Mouse (Mus musculus): ENCODE data around the gene Med20. TPM values are rescaled to one million over a fixed set of nuclear protein-coding genes. Genes with fewer than 3 reads are reported as not detected.
A peak's percentile ranks its signal among the peaks of the same experiment; 100 is the strongest.
"Not testable (repeated sequence)": the region's sequence is repeated elsewhere in the genome, so short reads cannot be mapped to it uniquely, and the experiment has no call there.

Gene Med20
- total RNA-seq, 2 experiments from 2014 or later, result 27.2 to 32.7 TPM

DNA sequence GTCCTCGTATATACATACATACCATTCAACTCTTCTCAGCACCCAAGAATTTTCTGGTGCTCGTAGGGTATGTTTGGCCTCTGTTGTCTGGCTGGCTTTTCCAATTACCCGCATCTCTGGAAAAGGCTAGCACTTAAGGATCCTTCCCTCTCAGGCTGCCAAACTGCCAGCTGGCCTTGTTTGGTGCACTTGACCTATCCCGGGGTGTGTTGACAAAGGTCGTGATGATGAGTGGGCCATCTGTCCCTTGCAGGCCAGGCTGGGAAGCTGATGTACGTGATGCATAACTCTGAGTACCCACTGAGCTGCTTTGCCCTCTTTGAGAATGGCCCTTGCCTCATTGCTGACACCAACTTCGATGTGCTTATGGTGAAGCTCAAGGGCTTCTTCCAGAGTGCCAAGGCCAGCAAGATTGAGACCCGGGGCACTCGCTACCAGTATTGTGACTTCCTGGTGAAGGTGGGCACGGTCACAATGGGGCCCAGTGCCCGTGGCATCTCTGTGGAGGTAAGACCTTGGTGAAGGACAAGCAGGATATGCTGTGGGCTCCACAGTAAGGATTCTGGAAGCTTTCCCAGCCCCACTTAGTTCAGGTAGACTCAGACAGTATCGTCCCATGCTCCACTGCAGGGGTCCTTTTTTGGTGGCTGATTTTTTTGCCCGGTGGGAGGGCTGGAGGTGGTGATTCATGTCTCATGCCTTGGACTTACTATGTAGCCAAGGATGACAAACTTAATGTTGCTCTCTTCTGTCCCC, 7.4 kb downstream of the Med20 start:
- intact Hi-C loops (cut with DNase I), result no loop called here
- DNase-seq (ENCODE audit: low spot score in 2 of 2), result no peak

DNA sequence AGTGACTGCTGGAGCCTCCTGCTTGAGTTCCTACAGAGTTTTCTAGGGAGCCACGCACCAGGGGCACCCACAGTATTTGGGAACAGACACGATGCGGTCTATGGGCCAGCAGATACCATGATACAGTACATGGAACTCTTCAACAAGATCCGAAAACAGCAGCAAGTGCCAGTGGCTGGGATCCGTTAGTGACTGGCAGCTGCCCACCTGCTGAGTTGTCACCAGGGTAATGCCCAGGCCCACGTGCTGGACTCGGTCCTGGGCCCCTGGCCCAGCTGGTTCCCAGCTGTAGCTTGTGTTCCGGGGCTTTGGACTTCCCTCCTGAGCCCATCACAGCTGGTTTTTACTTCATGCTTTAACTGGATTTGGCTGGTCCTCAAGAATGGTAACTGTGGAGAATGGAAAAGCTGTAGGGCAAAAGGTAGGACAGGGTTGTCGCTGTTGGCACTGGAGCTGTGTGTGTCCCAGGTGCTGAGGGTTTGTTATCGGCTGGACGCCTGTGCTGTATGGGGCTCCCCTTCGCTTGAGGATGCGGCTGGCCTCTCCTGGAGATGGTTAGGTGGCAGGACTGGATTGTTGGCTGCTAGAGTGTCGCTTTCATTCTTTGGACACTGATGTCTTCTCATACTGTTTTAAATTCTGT, 11.7 kb downstream of the Med20 start:
- intact Hi-C loops (cut with DNase I), result no loop called here

DNA sequence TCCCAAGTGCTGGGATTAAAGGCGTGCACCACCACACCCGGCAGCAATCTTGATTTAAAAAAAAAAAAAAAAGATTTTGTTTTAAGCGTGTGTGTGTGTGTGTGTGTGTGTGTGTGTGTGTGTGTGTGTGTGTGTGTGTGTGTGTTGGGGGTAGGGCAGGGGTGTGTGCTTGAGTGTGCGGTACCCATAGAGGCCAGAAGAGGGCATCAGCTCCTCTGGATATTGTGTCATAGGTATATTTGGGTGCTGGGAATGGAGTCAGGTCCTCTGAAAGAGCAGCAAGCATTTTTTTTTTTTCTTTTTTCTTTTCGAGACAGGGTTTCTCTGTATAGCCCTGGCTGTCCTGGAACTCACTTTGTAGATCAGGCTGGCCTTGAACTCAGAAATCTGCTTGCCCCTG, 13.2 kb downstream of the Med20 start:
- DNase-seq (ENCODE audit: low spot score in 2 of 2); intact Hi-C loops (cut with DNase I): not testable (repeated sequence)

More for the DNA sequence above, 11.7 kb downstream of the Med20 start:
- no peak for DNase-seq (ENCODE audit: low spot score in 2 of 2)

DNA sequence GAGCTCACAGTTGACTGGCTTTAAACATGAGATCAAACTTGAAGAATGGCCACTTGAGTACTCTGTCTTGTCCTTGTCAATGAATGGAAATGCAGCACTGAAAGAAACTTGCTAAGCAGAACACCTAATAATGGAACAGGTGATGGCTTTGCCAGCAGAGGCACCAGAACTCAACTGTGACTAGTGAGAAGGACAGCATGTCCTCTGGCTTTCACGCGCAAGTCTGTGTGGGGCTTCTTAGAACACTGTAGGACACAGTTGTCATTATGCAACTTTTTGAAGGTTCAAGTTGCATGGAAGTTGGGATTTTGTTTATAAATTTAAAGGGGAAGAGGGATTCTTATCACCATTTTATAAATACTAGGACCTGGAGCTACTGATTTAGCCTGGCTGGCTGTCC, 13.7 kb downstream of the Med20 start:
- intact Hi-C loops (cut with DNase I), result no loop called here
- no peak for DNase-seq (ENCODE audit: low spot score in 2 of 2)

DNA sequence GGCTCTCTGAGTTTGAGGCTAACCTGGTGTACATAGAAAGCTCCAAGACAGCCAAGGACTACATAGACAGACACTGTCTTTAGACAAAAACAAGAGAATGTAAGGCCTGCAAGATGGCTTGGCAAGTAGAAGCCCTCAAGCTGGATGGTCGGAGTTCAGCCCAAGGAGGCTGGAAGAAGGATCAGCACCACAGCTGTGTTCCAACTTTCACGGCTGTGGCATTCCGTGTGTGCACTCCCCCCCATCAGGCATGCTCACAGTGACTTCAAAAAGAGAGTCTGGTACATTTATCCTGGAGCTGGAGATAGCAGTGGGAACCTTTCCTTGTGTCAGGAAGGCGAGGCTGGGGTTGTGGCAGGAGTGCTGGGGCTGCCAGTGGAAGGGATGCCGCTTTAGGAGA, 14.6 kb downstream of the Med20 start:
- no peak for DNase-seq (ENCODE audit: low spot score in 2 of 2)
- intact Hi-C loops (cut with DNase I), result no loop called here

DNA sequence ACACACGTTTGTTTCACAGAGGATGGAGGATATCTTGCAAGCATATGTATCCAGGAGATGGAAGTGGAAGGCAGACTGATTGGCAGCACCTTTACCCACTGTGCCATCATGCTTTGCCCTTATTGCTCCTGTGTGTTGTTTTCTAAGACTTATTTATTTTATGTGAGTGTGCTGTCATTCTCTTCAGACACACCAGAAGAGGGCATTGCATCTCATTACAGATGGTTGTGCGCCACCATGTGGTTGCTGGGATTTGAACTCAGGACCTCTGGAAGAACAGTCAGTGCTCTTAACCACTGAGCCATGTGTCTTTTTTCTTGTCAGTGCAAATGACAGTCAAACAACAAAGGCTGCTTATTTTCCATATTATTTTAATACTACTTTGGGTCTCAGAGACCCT, 16.4 kb downstream of the Med20 start:
- DNase-seq (ENCODE audit: low spot score in 2 of 2), result no peak
- intact Hi-C loops (cut with DNase I), result no loop called here

DNA sequence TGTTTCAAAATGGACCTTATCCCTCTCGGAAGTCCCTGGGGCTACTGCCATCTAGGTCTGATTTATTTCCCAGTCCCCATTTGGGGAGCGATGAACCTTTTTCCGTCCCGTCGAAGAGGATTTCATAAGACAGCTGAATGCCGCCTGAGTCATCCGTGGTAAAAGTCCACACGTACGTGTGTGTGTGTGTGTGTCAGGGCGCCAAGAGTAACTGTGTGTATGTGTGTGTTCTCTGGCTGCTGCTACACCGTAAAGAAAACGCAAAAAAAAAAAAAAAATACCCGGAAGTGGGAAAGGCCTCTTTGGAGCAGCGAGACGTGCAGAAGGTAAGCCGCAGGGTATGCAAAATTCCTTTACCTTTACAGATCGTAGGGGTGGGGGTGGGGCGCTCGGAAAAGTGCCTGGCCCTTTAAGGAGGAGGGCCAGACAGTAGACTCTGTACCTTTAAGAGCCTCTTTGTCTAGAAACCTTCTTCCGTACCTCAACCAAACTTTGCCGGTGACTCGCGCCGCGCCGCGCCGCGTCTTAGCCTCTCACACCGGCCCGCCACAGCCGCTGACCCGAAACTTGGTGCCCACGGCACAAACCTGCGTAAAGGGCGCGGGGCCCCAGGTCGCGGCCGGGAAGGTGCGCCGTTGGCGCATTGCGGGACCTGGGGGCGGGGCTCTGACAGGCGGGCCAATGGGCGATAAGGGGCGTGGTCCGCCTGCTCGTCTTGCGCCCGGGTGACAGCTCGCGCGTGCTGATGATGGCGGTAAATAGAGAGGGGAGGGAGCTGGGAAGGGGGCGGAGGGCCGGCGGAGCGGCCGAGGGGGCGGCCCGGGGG, 17.7 kb downstream of the Med20 start:
- intact Hi-C loops (cut with DNase I), result loop anchor here (1.0 kb wide), 1 partner anchor 59 kb away; the partner anchor contains the start of gene Tomm6
- peak; percentile 95 to 96 for DNase-seq (ENCODE audit: low spot score in 2 of 2)

DNA sequence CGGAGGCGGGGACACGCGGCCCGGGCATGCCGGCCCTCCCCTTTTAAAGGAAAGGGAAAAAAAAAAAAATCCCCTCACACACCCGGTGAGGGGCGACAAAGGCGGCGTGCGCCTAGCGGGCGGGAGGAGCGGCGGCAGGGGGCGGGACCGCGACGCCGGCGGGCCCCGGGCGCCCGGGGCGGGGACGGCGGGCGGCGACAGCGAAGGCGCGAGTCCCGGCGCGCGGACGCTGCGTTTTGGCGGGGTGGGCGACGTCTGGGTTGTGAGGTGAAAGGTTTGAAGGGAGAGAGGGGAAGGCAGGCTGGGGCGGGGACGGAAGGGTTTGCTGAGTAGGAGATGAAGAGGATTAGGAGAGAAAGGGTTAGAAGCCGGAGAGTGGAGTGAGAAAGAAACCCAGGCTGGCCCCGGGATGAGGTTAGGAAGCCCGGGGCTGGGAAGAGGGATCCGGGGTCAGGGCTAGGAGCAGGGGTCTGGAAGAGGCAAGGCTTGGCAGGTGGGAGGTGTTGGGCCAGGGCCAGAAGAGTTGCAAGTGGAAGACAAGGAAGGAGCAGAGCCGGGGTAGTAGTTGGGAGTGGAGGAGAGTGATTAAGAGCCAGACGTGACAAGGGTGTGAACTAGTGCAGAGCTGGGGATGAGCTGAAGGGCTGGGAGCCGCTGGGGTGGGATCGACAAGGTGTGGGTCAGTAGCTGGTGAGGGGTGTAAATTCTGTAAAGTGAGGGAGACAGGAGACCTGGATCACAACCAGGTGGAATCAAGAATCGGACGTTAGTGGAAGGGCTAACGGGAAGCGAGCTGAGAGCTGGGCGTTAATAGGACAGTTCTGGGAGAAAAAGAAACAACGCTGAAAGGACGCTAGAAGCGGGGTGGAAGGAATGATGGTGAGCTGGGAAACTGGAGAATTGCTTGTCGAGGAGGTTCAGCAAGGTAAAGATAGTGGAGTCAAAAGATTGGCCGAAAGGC, 18.6 kb downstream of the Med20 start:
- intact Hi-C loops (cut with DNase I), result loop anchor here (1.0 kb wide), 1 partner anchor 58 kb away; the partner anchor contains the start of gene Tomm6
- peak in 1 of 2 experiments; percentile 36 for DNase-seq (ENCODE audit: low spot score in 2 of 2)

DNA sequence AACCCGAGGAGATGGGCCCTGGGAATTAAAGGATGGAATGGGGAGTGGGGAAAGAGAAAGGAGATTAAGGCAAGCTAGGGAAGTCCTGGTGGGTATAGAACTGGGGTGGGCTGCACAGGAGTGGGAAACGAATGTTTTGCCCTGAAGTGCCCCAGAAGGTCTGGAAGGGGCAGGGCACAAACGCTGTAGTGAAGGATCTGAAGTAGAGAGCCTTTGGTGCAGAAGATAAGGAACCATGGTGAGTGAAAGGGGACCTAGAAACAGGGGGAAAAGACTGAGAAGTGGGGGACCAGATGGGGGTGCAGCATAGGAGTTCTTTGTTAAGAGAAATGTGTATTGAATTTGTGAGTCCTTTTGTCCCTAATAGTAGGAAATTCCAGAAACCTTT, 19.3 kb downstream of the Med20 start, which contains the start of gene Usp49:
Usp49 (plus strand) TSS at position 13 of the 388 bp plus-strand sequence.
- DNase-seq (ENCODE audit: low spot score in 2 of 2), result no peak
- intact Hi-C loops (cut with DNase I), result no loop called here

DNA sequence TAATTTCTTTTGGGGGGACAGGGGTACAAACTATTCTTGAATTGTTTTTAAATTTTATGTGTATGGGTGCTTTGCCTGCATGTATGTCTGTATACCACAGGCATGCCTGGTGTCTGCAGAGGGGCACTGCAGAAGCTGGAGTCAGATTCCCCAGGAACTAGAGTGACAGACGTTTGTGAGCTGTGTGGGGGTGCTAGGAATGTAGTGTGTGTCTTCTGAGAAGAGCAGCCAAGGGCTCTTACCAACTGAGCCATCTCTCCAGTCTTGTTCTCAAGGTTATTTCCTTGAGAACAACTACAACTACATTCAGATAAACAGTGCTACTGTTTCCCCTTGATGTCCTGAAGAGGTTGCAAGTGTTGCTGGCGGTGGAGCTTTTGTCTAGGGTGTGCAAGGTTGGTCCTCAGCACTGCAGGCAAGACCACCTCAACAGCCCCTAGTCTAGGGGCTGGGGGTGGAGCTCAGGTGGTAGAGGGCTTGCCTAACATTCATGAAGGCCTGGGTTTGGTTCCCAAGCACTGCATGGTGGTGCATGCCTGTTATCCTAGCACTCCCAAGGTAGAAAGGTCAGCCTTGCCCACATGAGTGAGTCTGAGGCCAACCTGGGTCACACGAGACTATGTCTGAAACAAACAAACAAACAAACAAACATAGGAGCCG, 20.9 kb downstream of the Med20 start:
- DNase-seq (ENCODE audit: low spot score in 2 of 2), result no peak
- intact Hi-C loops (cut with DNase I), result no loop called here

DNA sequence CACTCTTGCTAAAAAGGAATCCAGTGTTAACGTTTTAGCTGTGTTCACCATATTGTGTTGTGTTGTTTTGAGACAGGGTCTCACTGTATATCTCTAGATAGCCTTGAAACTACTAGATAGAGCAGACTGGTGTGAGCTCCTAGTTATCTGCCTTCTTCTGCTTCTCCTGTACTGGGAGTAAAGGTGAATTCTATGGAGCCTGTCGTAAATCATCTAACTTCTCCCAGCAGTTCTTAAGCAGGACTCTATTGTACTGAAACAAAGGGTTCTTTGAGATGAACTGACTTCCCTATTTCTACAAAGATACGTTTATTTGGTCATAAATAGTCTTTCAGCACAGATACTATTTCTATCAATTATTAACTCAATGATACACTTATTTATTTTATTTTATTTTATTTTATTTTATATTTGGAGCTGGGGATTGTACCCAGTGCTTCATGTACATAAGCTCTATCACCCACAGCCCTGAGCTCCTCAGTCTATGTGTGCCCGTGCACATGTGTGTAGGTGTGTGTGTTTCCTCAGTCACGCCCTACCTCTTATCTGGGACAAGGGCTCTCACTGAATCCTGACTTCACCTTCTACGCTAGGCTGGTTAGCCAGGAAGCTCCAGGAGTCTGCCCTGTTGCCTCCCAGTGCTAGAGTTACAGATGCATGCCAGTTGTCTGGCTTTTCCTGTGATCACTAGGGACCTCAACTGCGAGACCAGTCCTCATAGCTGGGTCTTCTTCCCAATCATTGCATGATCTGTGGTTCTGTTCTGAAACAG, 22.8 kb downstream of the Med20 start:
- DNase-seq (ENCODE audit: low spot score in 2 of 2), result no peak
- intact Hi-C loops (cut with DNase I), result no loop called here

DNA sequence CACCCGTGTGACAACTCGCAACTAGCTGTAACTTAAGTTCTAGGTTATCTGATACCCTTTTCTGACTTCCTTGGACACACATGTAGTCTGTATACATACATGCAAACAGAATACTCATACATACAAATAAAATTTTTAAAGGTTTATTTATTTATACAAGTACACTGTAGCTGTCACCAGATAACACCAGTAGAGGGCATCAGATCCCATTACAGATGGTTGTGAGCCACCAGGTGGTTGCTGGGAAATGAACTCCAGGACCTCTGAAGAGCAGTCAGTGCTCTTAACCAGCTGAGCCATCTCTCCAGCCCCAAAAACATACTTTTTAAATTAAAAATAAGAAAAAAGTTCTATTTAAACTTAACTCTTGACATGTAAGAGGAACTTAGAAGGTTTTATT, 31.6 kb downstream of the Med20 start:
- intact Hi-C loops (cut with DNase I), result no loop called here
- no peak for DNase-seq (ENCODE audit: low spot score in 2 of 2)

DNA sequence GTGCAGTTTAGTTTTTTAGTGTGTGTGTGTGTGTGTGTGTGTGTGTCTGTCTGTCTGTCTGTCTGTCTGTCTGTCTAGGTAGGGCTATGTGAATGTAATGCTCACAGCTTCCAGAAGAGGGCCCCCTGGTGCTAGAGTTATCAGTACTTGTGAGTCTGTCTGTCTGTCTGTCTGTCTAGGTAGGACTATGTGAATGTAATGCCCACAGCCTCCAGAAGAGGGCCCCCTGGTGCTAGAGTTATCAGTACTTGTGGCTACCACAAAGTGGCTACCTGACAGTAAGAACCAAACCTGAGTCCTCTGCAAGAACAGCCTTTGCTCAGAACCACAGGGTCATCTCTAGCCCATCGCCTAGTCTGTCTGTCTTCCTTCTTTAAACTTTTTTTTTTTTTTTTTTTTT, 35.3 kb downstream of the Med20 start:
- intact Hi-C loops (cut with DNase I), result loop anchor here (1.0 kb wide), 1 partner anchor 30 kb away; no protein-coding TSS in a partner anchor
- DNase-seq (ENCODE audit: low spot score in 2 of 2), result peak; percentile 27 to 58

DNA sequence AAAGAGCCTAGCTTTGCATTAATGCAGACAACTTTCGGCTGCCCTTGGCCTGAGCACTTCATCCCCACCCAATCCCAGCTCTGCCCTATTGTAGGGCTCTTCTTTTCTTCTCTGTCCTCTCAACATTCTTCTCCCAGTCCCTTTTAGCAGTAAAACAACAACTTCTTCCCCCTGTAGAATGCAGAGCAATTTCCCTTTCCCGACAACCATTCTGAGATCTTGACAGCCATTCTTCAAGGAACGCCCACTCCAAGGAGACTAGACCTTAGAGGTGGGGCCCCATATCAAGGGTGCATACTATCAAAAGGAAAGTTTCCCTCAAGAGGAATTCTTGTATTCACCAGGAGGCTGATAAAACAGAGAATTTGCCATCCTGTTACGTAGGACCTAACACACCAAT, 37.6 kb downstream of the Med20 start:
- DNase-seq (ENCODE audit: low spot score in 2 of 2), result no peak
- intact Hi-C loops (cut with DNase I), result no loop called here

DNA sequence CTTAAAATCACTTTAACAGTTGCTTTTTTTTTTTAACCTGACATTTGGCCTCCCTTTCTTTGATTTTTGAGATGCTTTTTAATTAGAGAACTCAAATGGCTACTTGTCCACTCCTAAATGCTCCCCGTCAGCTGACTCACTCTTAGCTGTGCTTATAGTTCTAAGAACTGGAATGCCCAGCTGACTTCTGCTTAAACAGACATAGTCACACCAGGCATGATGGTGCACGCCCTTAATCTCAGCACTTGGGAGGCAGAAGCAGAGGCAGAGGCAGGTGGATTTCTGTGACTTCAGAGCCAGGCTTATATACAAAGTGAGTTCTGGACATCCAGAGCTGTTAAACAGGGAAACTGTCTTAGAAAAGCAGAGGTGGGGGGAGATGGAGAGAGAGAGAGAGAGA, 40.6 kb downstream of the Med20 start:
- no peak for DNase-seq (ENCODE audit: low spot score in 2 of 2)
- intact Hi-C loops (cut with DNase I), result no loop called here

DNA sequence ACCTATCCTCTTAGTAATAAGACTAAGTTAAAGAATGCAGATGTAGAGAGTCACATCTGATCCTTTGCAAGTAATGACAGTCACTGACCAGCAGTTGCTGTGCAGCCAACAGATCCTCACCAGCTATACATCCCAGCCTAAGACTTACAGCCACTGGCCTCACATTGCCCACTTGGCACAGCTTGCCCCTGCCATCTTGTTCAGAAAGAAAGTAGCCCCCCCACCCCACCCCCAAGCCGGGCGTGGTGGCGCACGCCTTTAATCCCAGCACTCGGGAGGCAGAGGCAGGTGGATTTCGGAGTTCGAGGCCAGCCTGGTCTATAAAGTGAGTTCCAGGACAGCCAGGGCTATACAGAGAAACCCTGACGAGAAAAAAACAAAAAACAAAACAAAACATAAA, 43.0 kb downstream of the Med20 start:
- intact Hi-C loops (cut with DNase I); DNase-seq (ENCODE audit: low spot score in 2 of 2): not testable (repeated sequence)

DNA sequence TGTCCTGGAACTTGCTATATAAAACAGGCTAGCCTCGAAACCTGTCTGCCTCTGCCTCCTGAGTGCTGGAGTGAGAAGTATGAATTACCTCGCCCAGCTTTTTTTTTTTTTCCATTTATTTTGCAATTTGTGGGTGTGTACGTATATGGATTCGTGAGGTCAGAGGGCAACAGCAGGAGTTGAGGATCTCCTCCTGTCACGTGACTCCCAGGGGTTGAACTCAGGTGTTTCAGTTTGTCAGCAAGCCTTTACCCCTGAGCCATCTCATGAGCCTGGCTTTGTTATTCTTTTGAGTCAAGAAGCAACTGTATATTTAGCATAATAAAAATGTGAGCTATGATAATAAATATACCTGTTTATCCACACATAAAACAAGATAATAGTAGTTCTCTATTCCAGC, 44.3 kb downstream of the Med20 start:
- no peak for DNase-seq (ENCODE audit: low spot score in 2 of 2)
- intact Hi-C loops (cut with DNase I), result no loop called here

DNA sequence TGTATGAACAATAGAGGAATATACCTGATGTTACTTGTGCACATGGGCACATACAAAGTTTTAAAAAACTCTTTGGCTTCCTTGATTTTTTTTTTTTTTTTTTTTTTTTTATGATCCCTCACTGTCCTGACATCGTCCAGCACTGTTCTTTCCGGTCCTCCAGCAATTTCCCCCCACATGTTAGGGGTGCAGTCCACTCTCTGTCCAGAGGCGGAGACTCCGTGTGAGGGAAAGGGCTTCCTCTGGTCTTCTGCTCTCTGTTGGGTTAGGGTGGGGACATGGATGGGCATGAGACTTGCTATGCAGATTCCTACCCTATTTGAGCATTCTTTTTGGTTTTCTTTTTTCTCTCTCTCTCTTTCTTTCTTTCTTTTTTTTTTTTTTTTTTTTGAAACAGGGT, 46.5 kb downstream of the Med20 start:
- DNase-seq (ENCODE audit: low spot score in 2 of 2), result no peak
- intact Hi-C loops (cut with DNase I), result no loop called here
